Mouse (Mus musculus) megakaryocyte, embryonic 14.5 days (primary cell): ENCODE data around the gene Gtpbp6.

ENCODE experiments used
- FLI1 ChIP-seq: IDR thresholded peaks from 2 replicates; pipeline ENCODE4 v1.6.1; 2012; ENCODE audit warnings: low read length, inconsistent platforms, mixed read lengths
- GATA1 ChIP-seq: IDR thresholded peaks from 3 replicates; pipeline ENCODE4 v1.6.1; 2012; ENCODE audit warnings: mixed read lengths, low read length, inconsistent platforms, borderline replicate concordance

- TF ChIP-seq GATA1 (no peak), FLI1 (no peak)
Observed at GRCm38 (mm10) chr5:110103901-110104615, 3.9 kb downstream of the Gtpbp6 start.
